Mouse (Mus musculus): Measurements from ENCODE around the gene Mtrf1. TPM values are rescaled to one million over a fixed set of nuclear protein-coding genes. Genes with fewer than 3 reads are reported as not detected.
A peak's percentile ranks its signal among the peaks of the same experiment; 100 is the strongest.
"Not testable (repeated sequence)": the region's sequence is repeated elsewhere in the genome, so short reads cannot be mapped to it uniquely, and the experiment has no call there.

Gene Mtrf1
- total RNA-seq, 2 experiments from 2014 or later = 5.5 to 5.7 TPM

- DNase-seq = peak; percentile 23 to 47
These were observed 47.6 kb downstream of the Mtrf1 start for GRCm38 (mm10) chr14:79445055-79445620.

DNA sequence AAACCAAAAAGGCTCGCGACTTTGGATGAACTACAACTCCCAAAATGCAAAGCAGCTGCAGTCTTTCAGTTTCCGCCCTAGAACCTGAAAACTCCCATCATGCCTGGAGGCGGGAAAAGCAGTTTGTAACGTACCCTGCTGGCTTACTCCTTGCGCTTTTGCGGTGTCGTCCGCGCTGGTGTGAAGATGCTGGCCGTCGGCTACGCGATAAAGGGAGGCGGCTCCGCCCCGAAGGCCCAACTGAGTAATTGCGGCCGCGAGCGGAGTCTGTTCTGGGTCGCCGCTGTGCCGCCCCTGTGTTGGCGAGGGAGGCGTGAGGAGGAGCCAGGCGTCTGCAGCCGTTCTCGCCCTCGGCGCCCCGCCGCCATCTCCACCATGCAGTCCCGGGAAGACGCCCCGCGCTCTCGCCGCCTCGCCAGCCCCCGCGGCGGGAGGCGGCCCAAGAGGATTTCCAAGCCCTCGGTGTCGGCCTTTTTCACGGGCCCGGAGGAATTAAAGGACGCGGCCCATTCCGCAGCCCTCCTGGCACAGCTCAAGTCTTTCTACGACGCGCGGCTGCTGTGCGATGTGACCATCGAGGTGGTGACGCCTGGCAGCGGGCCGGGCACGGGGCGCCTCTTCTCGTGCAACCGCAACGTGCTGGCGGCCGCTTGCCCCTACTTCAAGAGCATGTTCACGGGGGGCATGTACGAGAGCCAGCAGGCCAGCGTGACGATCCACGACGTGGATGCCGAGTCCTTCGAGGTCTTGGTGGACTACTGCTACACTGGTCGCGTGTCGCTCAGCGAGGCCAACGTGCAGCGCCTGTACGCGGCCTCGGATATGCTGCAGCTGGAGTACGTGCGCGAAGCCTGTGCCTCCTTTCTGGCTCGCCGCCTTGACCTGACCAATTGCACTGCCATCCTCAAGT lies 54.4 kb downstream of the Mtrf1 start, which contains the start of gene Kbtbd6:
Gene Kbtbd6, plus strand, starts transcription at position 155 of the 910 bp plus-strand sequence.
- DNase-seq = peak; percentile 76 to 80

DNA sequence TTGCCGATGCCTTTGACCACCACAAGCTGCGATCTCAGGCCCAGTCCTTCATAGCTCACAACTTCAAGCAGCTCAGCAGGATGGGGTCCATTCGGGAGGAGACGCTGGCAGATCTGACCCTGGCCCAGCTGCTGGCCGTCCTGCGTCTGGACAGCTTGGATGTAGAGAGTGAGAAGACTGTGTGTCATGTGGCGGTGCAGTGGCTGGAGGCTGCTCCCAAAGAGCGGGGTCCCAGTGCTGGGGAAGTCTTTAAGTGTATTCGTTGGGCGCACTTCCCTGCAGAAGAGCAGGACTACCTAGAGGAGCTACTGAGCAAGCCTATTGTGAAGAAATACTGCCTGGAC lies 55.0 kb downstream of the Mtrf1 start:
- not testable (repeated sequence) for DNase-seq

DNA sequence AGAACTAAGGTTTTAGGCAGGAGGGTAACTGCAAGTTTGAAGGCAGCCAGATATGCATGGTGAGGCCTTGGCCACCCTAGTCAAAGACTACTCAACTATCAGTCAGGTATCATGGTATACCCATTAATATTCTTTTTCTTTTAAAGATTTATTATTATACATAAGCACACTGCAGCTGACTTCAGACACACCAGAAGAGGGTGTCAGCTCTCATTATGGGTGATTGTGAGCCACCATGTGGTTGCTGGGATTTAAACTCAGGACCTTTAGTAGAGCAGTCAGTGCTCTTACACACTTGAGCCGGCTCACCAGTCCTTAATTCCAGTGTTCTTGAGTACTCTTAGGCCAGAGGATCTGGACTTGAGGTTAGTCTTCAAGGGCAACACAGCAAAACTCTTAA lies 62.8 kb downstream of the Mtrf1 start:
- DNase-seq = no peak

- DNase-seq = no peak
These were observed 63.4 kb downstream of the Mtrf1 start for GRCm38 (mm10) chr14:79460988-79461387.

DNA sequence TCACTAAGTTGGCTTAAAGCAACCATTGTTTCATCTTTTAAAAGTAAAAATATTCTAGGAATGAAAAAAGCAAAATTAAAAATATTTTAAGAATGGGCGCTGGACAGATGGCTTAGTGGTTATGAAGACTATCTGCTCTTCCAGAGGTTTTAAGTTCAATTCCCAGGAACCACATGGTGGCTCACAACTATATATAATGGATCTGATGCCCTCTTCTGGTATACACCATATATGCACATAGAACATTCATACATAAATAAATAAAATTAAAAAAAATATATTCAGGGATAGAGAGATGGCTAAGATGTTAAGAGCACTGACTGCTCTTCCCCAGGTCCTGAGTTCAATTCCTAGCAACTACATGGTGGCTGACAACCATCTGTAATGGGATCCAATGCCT lies 68.1 kb downstream of the Mtrf1 start:
- no peak for DNase-seq

DNA sequence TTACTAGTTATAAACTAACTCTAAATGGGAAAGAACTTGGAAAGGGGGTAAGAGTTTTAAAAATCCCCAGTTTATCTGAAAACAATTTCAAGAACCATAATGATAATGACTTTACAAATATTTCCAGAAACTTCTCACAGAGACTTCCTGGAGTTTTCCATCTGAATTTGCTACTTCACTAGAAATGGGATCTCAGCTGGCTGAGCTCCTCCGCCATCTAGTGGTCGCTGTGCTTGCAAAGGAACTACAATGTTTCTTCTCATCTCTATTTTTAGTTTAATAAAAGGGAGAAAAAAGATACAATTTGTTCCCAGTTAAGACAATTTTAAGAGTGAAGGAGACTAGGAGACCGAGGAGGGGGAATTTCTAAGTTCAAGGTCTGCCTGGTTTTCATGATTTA lies 70.0 kb downstream of the Mtrf1 start:
- peak in 1 of 2 experiments; percentile 42 for DNase-seq

Other genes with a start within 250 kb of the Mtrf1 start
- not detected for gene Zfp957, start 150.4 kb upstream of the Mtrf1 start, total RNA-seq (2021)
- 10 to 100 TPM; 44.6 to 44.8 TPM for gene Rgcc, start 96.1 kb upstream of the Mtrf1 start, total RNA-seq (2021)
- 10 to 100 TPM; 16.1 to 18.2 TPM for gene Naa16, start 7.0 kb upstream of the Mtrf1 start, total RNA-seq (2021)
- 10 to 100 TPM; 42.8 to 44.0 TPM for gene Kbtbd7, start 28.7 kb downstream of the Mtrf1 start, total RNA-seq (2021)
- 1 to 10 TPM in 1 of 2 experiments, under 1 TPM in 1; 0.81 to 1.3 TPM for gene Kbtbd6, start 54.1 kb downstream of the Mtrf1 start, total RNA-seq (2021)
- gene Elf1, start 83.4 kb downstream of the Mtrf1 start, total RNA-seq (2021) = 1 to 10 TPM; 5.0 to 5.2 TPM
- gene Wbp4, start 83.7 kb downstream of the Mtrf1 start, total RNA-seq (2021) = 10 to 100 TPM; 55.4 to 56.7 TPM
- gene Sugt1, start 189.9 kb downstream of the Mtrf1 start, total RNA-seq (2021) = 10 to 100 TPM; 81.6 to 96.0 TPM

Measured in layer of hippocampus, postnatal 36 days (tissue).